Mouse (Mus musculus) midbrain, embryonic 12.5 days (tissue): ENCODE results near the gene Akap13. TPM values are rescaled to one million over a fixed set of nuclear protein-coding genes. Genes with fewer than 3 reads are reported as not detected.

Experiments used
- ATAC-seq: fragments of 200-750 bp; cut with Nextera tagmentation; 2 replicates; pipeline ENCODE4 v1.8.0; 2017; ENCODE audit warnings: low read depth, moderate TSS enrichment, moderate library complexity; ENCODE audit not compliant: low FRiP score
- H3K27ac ChIP-seq: fragments of 300-500 bp; sonication (generic); replicated peaks from 2 replicates; pipeline ENCODE4 v1.5.1; 2016; ENCODE audit warnings: mild to moderate bottlenecking
- H3K27me3 ChIP-seq: fragments of 300-500 bp; sonication (generic); 2 replicates; pipeline ENCODE4 v1.6.1; 2016; ENCODE audit warnings: mild to moderate bottlenecking
- H3K36me3 ChIP-seq: fragments of 300-500 bp; sonication (generic); 2 replicates; pipeline ENCODE4 v1.6.1; 2016
- H3K4me1 ChIP-seq: fragments of 300-500 bp; sonication (generic); 2 replicates; pipeline ENCODE4 v1.6.1; 2016
- H3K4me2 ChIP-seq: fragments of 300-500 bp; sonication (generic); replicated peaks from 2 replicates; pipeline ENCODE4 v1.6.1; 2016; ENCODE audit warnings: mild to moderate bottlenecking, moderate library complexity
- H3K4me3 ChIP-seq: fragments of 300-500 bp; sonication (generic); 2 replicates; pipeline ENCODE4 v1.5.1; 2016; ENCODE audit warnings: mild to moderate bottlenecking
- H3K9ac ChIP-seq: fragments of 300-500 bp; sonication (generic); replicated peaks from 2 replicates; pipeline ENCODE4 v1.6.1; 2016; ENCODE audit warnings: mild to moderate bottlenecking, moderate library complexity
- H3K9me3 ChIP-seq: fragments of 300-500 bp; sonication (generic); 2 replicates; pipeline ENCODE4 v1.6.1; 2016; ENCODE audit warnings: mild to moderate bottlenecking
- WGBS: fragments of 180-500 bp; shearing (Covaris S2); methylation state at CpG from one replicate; pipeline ENCODE4 v1.1.7; 2016; 5-methylcytosine and 5-hydroxymethylcytosine counted together
- polyA plus RNA-seq: library from polyadenylated mRNA; unstranded; fragments of >200 nt; fragmentation: Nextera tagmentation; extraction: Ambion mirVana; gene quantifications from 2 replicates; pipeline ENCODE4 v1.2.1, GENCODE M21; 2016

Akap13 gene
- polyA plus RNA-seq, 1 experiment from 2014 or later, result 32.9 TPM

DNA sequence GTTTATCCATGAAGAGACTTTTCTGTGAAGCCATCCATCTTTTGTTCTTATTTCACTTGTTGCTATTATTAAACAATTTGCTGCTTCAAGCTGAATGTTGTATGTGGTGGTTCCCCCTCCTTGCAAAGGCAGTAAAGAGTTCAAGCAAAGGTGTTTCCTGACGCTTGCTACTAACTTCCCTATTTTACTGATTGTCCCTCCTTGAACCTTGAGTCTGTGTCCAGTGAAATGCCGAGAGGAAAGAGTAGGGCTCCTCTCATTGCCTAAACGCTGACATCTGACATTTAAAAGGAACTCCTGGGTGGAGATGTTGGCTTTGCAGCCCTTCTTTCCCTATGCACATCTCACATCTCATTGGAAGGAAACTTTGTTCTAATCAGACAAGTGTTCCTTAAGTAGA, 183.4 kb downstream of the Akap13 start:
- 60% methylated on average over 3 of the region's 3 CpGs for WGBS
- Histone ChIP-seq H3K9ac (no peak overlapping the region), H3K4me2 (no peak overlapping the region), H3K4me1 (peaks cover 14% of the 10 kb centered on the region), H3K9me3 (no peaks in the 10 kb centered on the region), H3K4me3 (no peak overlapping the region), H3K36me3 (no peaks in the 10 kb centered on the region), H3K27ac (no peak overlapping the region), H3K27me3 (no peaks in the 10 kb centered on the region)
- ATAC-seq, result no peak

- Histone ChIP-seq H3K9ac (no peak overlapping the region), H3K4me3 (no peak overlapping the region), H3K27me3 (no peaks in the 10 kb centered on the region), H3K4me2 (no peak overlapping the region), H3K9me3 (no peaks in the 10 kb centered on the region), H3K36me3 (no peaks in the 10 kb centered on the region), H3K4me1 (peaks cover 16% of the 10 kb centered on the region), H3K27ac (no peak overlapping the region)
- WGBS, result 23% methylated on average over 3 of the region's 3 CpGs
- ATAC-seq, result no peak
Measured at GRCm38 (mm10) chr7:75639541-75639940, 184.2 kb downstream of the Akap13 start.

- no peaks in the 10 kb centered on the region for H3K36me3 ChIP-seq
- H3K27me3 ChIP-seq, result no peaks in the 10 kb centered on the region
- peaks cover 16% of the 10 kb centered on the region for H3K4me1 ChIP-seq
- no peaks in the 10 kb centered on the region for H3K9me3 ChIP-seq
- no peak overlapping the region for H3K4me3 ChIP-seq
- H3K9ac ChIP-seq, result no peak overlapping the region
- no peak overlapping the region for H3K4me2 ChIP-seq
- H3K27ac ChIP-seq, result no peak overlapping the region
- ATAC-seq, result no peak
Measured at GRCm38 (mm10) chr7:75640074-75640473, 184.7 kb downstream of the Akap13 start.

GRCm38 (mm10) chr7:75640671-75641070, 185.3 kb downstream of the Akap13 start:
- Histone ChIP-seq H3K9ac (no peak overlapping the region), H3K27me3 (no peaks in the 10 kb centered on the region), H3K36me3 (no peaks in the 10 kb centered on the region), H3K27ac (no peak overlapping the region), H3K4me2 (no peak overlapping the region), H3K4me1 (peaks cover 16% of the 10 kb centered on the region), H3K4me3 (no peak overlapping the region), H3K9me3 (no peaks in the 10 kb centered on the region)
- 76% methylated on average over 2 of the region's 2 CpGs for WGBS
- no peak for ATAC-seq

DNA sequence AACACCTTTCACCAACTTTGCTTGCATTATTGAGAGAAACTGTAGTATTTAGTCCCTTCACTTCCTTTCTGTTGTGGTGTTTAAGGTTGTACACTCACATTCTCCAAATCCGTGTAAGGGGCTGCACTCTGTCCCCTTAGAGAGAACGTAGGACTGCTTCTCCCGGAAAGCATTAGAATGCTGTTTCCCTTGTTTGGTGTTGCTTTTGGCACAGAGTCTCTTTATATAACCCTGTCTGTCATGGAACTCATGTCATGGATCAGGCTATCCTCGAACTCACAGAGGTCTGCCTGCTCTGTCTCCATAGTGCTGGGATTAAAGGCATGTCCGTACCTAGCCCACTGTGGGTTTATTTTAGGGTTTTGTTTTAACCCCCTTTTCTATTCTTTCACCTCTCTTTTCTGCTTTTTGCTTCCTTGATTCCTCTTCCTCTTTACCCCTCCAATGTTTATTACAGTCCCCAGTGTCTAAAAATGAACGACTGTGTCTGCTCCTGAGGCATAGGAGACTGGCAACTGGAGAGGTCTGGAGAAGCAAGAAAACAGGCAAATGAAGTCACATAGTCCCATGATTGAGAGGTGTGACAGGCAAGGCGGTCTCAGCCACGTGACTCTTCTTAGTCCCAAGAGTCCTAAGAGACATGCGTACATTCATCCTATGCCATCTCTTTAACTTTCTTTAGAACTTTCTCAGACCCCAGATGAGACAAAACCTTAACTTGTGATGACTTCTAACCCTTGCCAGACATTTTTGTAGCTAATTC, 186.3 kb downstream of the Akap13 start:
- H3K27me3 ChIP-seq, result no peaks in the 10 kb centered on the region
- no peak for ATAC-seq
- no peak overlapping the region for H3K27ac ChIP-seq
- no peak overlapping the region for H3K4me3 ChIP-seq
- no peaks in the 10 kb centered on the region for H3K36me3 ChIP-seq
- no peaks in the 10 kb centered on the region for H3K9me3 ChIP-seq
- WGBS, result 52% methylated on average over 9 of the region's 9 CpGs
- H3K9ac ChIP-seq, result no peak overlapping the region
- peaks cover 16% of the 10 kb centered on the region for H3K4me1 ChIP-seq
- peak overlapping the region; percentile 54 for H3K4me2 ChIP-seq

DNA sequence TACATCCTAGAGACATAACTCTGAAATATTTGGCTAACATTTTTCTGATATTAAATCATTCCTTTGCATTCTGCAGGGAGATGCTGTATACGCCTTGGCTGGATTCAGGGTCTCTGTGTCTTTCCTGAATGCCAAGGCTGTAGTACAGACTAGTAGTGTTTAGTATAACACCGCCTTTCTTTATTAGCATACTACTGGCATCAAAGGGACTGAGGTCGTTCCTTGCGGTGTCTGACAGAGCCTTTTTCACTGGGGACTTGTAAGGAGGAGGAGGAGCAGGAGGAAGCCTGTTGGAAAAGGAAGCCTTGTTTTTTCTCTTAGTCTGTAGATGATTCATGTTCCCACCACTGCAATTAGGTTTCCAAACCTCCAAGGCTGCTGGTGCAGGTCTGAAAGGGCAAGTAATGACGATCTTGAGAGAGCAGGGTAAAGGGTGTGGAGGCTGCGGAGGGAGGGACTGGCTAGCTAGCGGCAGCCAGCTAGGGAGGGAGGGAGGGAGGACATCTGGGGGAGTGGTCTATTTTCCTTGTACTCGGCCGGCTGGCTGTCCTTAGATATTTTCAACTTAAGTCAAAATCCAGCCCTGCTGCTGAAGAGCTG, 186.9 kb downstream of the Akap13 start:
- ATAC-seq, result peak; percentile 89
- H3K4me2 ChIP-seq, result peak overlapping the region; percentile 54
- 4% methylated on average over 9 of the region's 9 CpGs for WGBS
- H3K9me3 ChIP-seq, result no peaks in the 10 kb centered on the region
- no peaks in the 10 kb centered on the region for H3K36me3 ChIP-seq
- peaks cover 16% of the 10 kb centered on the region for H3K4me1 ChIP-seq
- H3K4me3 ChIP-seq, result peak overlapping the region; percentile 30
- no peaks in the 10 kb centered on the region for H3K27me3 ChIP-seq
- peak overlapping the region; percentile 52; the same call in 1 of the 2 replicates for H3K9ac ChIP-seq
- peak overlapping the region; percentile 58 for H3K27ac ChIP-seq

- H3K9me3 ChIP-seq, result no peaks in the 10 kb centered on the region
- peaks cover 16% of the 10 kb centered on the region for H3K4me1 ChIP-seq
- ATAC-seq, result no peak
- no peaks in the 10 kb centered on the region for H3K36me3 ChIP-seq
- H3K4me2 ChIP-seq, result peak overlapping the region; percentile 54
- H3K4me3 ChIP-seq, result peak overlapping the region; percentile 30
- no peak overlapping the region for H3K27ac ChIP-seq
- H3K9ac ChIP-seq, result 0 out of 2 replicates have a peak overlapping the region, but pooled peaks have one; percentile 52
- 49% methylated on average over 16 of the region's 16 CpGs for WGBS
- H3K27me3 ChIP-seq, result no peaks in the 10 kb centered on the region
Measured at GRCm38 (mm10) chr7:75642846-75643563, 187.7 kb downstream of the Akap13 start.

DNA sequence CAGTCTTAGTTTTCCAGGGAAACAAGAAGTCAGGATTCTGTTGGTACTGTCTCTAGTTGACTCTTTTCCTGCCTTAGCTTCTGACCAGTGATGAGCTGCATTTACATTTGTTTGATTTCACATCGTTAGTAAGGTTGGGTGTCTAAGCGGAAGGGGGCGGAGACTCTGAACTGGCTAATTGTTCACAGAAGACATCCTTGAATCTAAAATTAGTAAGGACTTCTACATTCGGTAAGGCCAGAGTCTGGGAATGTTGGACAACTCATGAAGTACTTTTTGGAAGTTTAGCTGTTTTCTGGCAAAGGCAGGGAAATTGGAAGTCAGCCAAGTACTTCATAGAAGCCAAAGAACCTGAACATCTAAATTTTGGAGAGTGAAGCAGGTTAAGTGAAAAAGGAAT, 188.7 kb downstream of the Akap13 start:
- no peaks in the 10 kb centered on the region for H3K27me3 ChIP-seq
- H3K9me3 ChIP-seq, result no peaks in the 10 kb centered on the region
- peaks cover 16% of the 10 kb centered on the region for H3K4me1 ChIP-seq
- WGBS, result 65% methylated on average over 4 of the region's 4 CpGs
- 0 out of 2 replicates have a peak overlapping the region, but pooled peaks have one; percentile 1 for H3K4me2 ChIP-seq
- H3K4me3 ChIP-seq, result no peak overlapping the region
- H3K36me3 ChIP-seq, result no peaks in the 10 kb centered on the region
- ATAC-seq, result no peak
- no peak overlapping the region for H3K9ac ChIP-seq
- no peak overlapping the region for H3K27ac ChIP-seq

DNA sequence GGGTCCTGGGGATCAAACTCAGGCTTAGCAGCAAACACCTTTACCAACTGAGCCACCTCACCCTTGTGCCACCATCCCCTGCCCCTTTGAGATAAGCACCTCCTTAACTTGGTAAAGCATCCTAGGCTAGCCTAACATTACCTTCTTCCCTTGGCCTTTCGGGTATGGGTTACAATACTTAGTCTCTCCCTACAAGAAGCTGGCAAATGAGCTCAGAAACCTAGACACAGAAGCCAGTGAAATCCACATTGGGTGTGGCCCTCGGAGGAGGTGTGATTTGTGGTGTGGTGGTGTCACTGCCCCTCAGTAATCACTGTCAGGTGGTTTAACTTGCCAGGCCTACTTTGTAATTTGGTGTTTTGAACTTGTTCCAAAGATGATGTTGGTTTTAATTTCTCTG, 189.3 kb downstream of the Akap13 start:
- no peak overlapping the region for H3K4me3 ChIP-seq
- no peak for ATAC-seq
- H3K27me3 ChIP-seq, result no peaks in the 10 kb centered on the region
- H3K27ac ChIP-seq, result no peak overlapping the region
- H3K36me3 ChIP-seq, result no peaks in the 10 kb centered on the region
- H3K9ac ChIP-seq, result no peak overlapping the region
- H3K4me2 ChIP-seq, result no peak overlapping the region
- no peaks in the 10 kb centered on the region for H3K9me3 ChIP-seq
- WGBS, result 89% methylated on average over 2 of the region's 2 CpGs
- H3K4me1 ChIP-seq, result peaks cover 16% of the 10 kb centered on the region

- 81% methylated on average over 5 of the region's 5 CpGs for WGBS
- Histone ChIP-seq H3K4me2 (no peak overlapping the region), H3K4me3 (no peak overlapping the region), H3K9ac (no peak overlapping the region), H3K27me3 (no peaks in the 10 kb centered on the region), H3K4me1 (peaks cover 16% of the 10 kb centered on the region), H3K9me3 (no peaks in the 10 kb centered on the region), H3K36me3 (no peaks in the 10 kb centered on the region), H3K27ac (no peak overlapping the region)
- no peak for ATAC-seq
Measured at GRCm38 (mm10) chr7:75645156-75645933, 190.0 kb downstream of the Akap13 start.

GRCm38 (mm10) chr7:75648051-75648450, 192.7 kb downstream of the Akap13 start:
- no peak for ATAC-seq
- Histone ChIP-seq H3K4me2 (no peak overlapping the region), H3K4me3 (no peak overlapping the region), H3K27me3 (no peaks in the 10 kb centered on the region), H3K9me3 (no peaks in the 10 kb centered on the region), H3K9ac (no peak overlapping the region), H3K4me1 (peaks cover 4% of the 10 kb centered on the region; the same call in 1 of the 2 replicates), H3K36me3 (no peaks in the 10 kb centered on the region), H3K27ac (no peak overlapping the region)
- WGBS, result 90% methylated on average over 3 of the region's 3 CpGs
